22 mouse cellular contexts compared by ENCODE assay signal in the genomic region with DNA sequence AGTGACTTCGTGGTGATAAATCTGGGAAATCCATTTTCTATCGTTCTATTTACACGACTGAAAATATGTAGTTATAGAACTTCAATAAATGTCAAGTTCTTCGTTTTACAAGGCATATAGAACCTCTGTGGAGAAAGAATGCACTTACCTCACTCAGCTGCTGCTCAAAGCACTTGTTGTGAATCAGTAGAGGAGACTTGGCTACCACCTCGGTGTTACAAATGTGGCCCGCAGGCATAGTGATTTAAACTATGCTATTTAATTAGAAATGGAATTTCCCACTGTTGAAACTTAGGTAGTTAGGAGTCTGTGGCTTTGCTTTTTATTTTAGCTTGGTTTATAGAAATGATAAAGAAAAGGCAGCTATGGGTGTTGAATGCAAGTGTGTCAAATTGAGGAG.
DNase-seq lines count a peak whose midpoint lies in the region; ATAC-seq and TF ChIP-seq lines count a peak whose summit lies in the region.
"Had no signal": no experiment of that assay in that cellular context is flagged by ENCODE, and none has a peak within 500 bp of the region (broad histone marks: within the 10 kb centered on the region; RNA-seq: fewer than 3 reads in every experiment).

No protein-coding gene starts in this region.

- no peak overlapping the region for H3K9ac ChIP-seq in forebrain, embryonic 13.5 days
- no peak overlapping the region for H3K9ac ChIP-seq in forebrain, embryonic 11.5 days (ENCODE audit: low read length)
- no peak overlapping the region for H3K9ac ChIP-seq in kidney, embryonic 16.5 days (replicated peaks; ENCODE audit: low read length)
- H3K9ac ChIP-seq: limb, embryonic 12.5 days; liver, embryonic 13.5 days; lung, embryonic 14.5 days; midbrain, embryonic 15.5 days; neural tube, embryonic 12.5 days had no signal

- ATAC-seq in forebrain, embryonic 13.5 days: peak; percentile 27; the same call in 1 of the 2 replicates
- no peak for ATAC-seq in forebrain, embryonic 11.5 days (replicated peaks; ENCODE audit: low FRiP score)
- no peak for ATAC-seq in kidney, embryonic 16.5 days (ENCODE audit: low FRiP score, low TSS enrichment)
- ATAC-seq in Patski: no peak
- ATAC-seq: intestine, postnatal 0 days; midbrain, embryonic 15.5 days had no signal

- DNase-seq in forebrain, embryonic 11.5 days (ENCODE audit: low spot score): no peak
- peak; percentile 62 for DNase-seq in kidney, adult 2 months
- DNase-seq in Patski (ENCODE audit: low read depth, low spot score): peak; percentile 19
- peak; percentile 13 for DNase-seq in kidney, postnatal 10 days
- DNase-seq in adrenal gland, postnatal 36 days: no peak
- no peak for DNase-seq in frontal cortex, postnatal 36 days (ENCODE audit: low spot score in 2 of 2)
- DNase-seq: adrenal gland, postnatal 25 days; cerebellum, adult 11 months; cerebellum, adult 9-11 months; layer of hippocampus, postnatal 36 days; liver, embryonic 13.5 days; lung, embryonic 14.5 days; retina, postnatal 1 day; right cerebral cortex, postnatal 25 days had no signal

- no peak overlapping the region for H3K4me2 ChIP-seq in forebrain, embryonic 13.5 days
- H3K4me2 ChIP-seq in forebrain, embryonic 11.5 days (ENCODE audit: low read depth, low read length, severe bottlenecking): no peak overlapping the region
- H3K4me2 ChIP-seq in kidney, embryonic 16.5 days (replicated peaks; ENCODE audit: low read depth, low read length): no peak overlapping the region
- H3K4me2 ChIP-seq: limb, embryonic 12.5 days; liver, embryonic 13.5 days; lung, embryonic 14.5 days; midbrain, embryonic 15.5 days; neural tube, embryonic 12.5 days had no signal

- POLR2A ChIA-PET in Patski (lab: Charles Lee): interaction anchor here (0.6 kb wide), 1 partner anchor 52 kb away, joined by 3 read pairs; no protein-coding TSS in a partner anchor

- in situ Hi-C loops in Patski (cut with MboI; ENCODE audit: low pct_unique_long_range_greater_than_20kb): no loop called here

- no peaks in the 10 kb centered on the region for H3K27me3 ChIP-seq in forebrain, embryonic 13.5 days
- no peaks in the 10 kb centered on the region for H3K27me3 ChIP-seq in forebrain, embryonic 11.5 days (ENCODE audit: control insufficient read depth, insufficient read depth, low read length)
- no peaks in the 10 kb centered on the region for H3K27me3 ChIP-seq in kidney, adult 2 months (replicated peaks; ENCODE audit: control insufficient read depth, insufficient read depth, low read length)
- no peaks in the 10 kb centered on the region for H3K27me3 ChIP-seq in kidney, embryonic 16.5 days (ENCODE audit: insufficient read depth, low read length)
- H3K27me3 ChIP-seq in Patski: no peaks in the 10 kb centered on the region
- H3K27me3 ChIP-seq: limb, embryonic 12.5 days; liver, embryonic 13.5 days; midbrain, embryonic 15.5 days; neural tube, embryonic 12.5 days had no signal

- H3K27ac ChIP-seq in forebrain, embryonic 13.5 days: no peak overlapping the region
- no peak overlapping the region for H3K27ac ChIP-seq in forebrain, embryonic 11.5 days (ENCODE audit: low read depth, low read length)
- no peak overlapping the region for H3K27ac ChIP-seq in kidney, adult 2 months (ENCODE audit: insufficient read depth, low read depth, low read length)
- H3K27ac ChIP-seq in kidney, embryonic 16.5 days (ENCODE audit: low read length): no peak overlapping the region
- H3K27ac ChIP-seq: heart, embryonic 10.5 days; limb, embryonic 12.5 days; liver, embryonic 13.5 days; macrophage; midbrain, embryonic 15.5 days; neural tube, embryonic 12.5 days had no signal

- no peak overlapping the region for H3K4me3 ChIP-seq in forebrain, embryonic 13.5 days
- no peak overlapping the region for H3K4me3 ChIP-seq in forebrain, embryonic 11.5 days (ENCODE audit: low read depth, low read length)
- H3K4me3 ChIP-seq in kidney, adult 2 months (ENCODE audit: insufficient read depth, low read depth, low read length): no peak overlapping the region
- no peak overlapping the region for H3K4me3 ChIP-seq in kidney, embryonic 16.5 days (ENCODE audit: low read length)
- H3K4me3 ChIP-seq: heart, embryonic 10.5 days; limb, embryonic 12.5 days; liver, embryonic 13.5 days; midbrain, embryonic 15.5 days; neural tube, embryonic 12.5 days had no signal

- peaks cover 16% of the 10 kb centered on the region for H3K4me1 ChIP-seq in forebrain, embryonic 13.5 days
- H3K4me1 ChIP-seq in forebrain, embryonic 11.5 days (replicated peaks; ENCODE audit: control insufficient read depth, insufficient read depth, low read length): no peaks in the 10 kb centered on the region
- H3K4me1 ChIP-seq in kidney, adult 2 months (ENCODE audit: control insufficient read depth, insufficient read depth, low read length): no peaks in the 10 kb centered on the region; the same call in 1 of the 2 replicates
- 0 out of 2 replicates have a peak, but pooled peaks cover 4% of the 10 kb centered on the region for H3K4me1 ChIP-seq in kidney, embryonic 16.5 days (ENCODE audit: insufficient read depth, low read length)
- H3K4me1 ChIP-seq: heart, embryonic 10.5 days; liver, embryonic 13.5 days; midbrain, embryonic 15.5 days had no signal

- CTCF ChIA-PET in Patski (lab: Charles Lee): no interaction called here

- TF ChIP-seq CTCF in kidney, adult 2 months (conservative IDR thresholded peaks at IDR 0.05; ENCODE audit: insufficient read depth, insufficient read length, low read depth, low read length): no peak
- TF ChIP-seq CTCF in Patski (IDR thresholded peaks at IDR 0.05): no peak

- 60% methylated on average over 6 of the region's 6 CpGs for WGBS in forebrain, embryonic 13.5 days
- WGBS in forebrain, embryonic 11.5 days: 84% methylated on average over 6 of the region's 6 CpGs
- WGBS in kidney, adult 2 months: 61% methylated on average over 6 of the region's 6 CpGs
- 75% methylated on average over 6 of the region's 6 CpGs for WGBS in kidney, embryonic 16.5 days

- no peak for TF ChIP-seq POLR2A in kidney, adult 2 months (IDR thresholded peaks at IDR 0.05; ENCODE audit: low read depth, low read length)

- no peaks in the 10 kb centered on the region for H3K9me3 ChIP-seq in forebrain, embryonic 13.5 days (replicated peaks)
- H3K9me3 ChIP-seq in forebrain, embryonic 11.5 days (ENCODE audit: control insufficient read depth, low read length): no peaks in the 10 kb centered on the region
- no peaks in the 10 kb centered on the region for H3K9me3 ChIP-seq in kidney, embryonic 16.5 days (ENCODE audit: low read length)
- H3K9me3 ChIP-seq: heart, embryonic 10.5 days; limb, embryonic 12.5 days; liver, embryonic 13.5 days; midbrain, embryonic 15.5 days; neural tube, embryonic 12.5 days had no signal

- H3K36me3 ChIP-seq in forebrain, embryonic 13.5 days (ENCODE audit: poor library complexity, severe bottlenecking): no peaks in the 10 kb centered on the region
- H3K36me3 ChIP-seq in forebrain, embryonic 11.5 days (ENCODE audit: control insufficient read depth, insufficient read depth, low read length): no peaks in the 10 kb centered on the region
- H3K36me3 ChIP-seq in kidney, adult 2 months (ENCODE audit: control insufficient read depth, insufficient read depth, low read length): no peaks in the 10 kb centered on the region
- H3K36me3 ChIP-seq in kidney, embryonic 16.5 days (ENCODE audit: insufficient read depth, low read length): no peaks in the 10 kb centered on the region
- H3K36me3 ChIP-seq: heart, embryonic 10.5 days; limb, embryonic 12.5 days; liver, embryonic 13.5 days; midbrain, embryonic 15.5 days; neural tube, embryonic 12.5 days had no signal

Comparison
In these comparisons a context has a peak if more than half of its experiments do, and no peak if none do; other contexts are left out.
1. DNase-seq: peak in kidney, adult 2 months (single experiment), Patski (single experiment) and kidney, postnatal 10 days (single experiment); none in forebrain, embryonic 11.5 days (single experiment), adrenal gland, postnatal 36 days (0 of 2) and frontal cortex, postnatal 36 days (0 of 2).